Mouse (Mus musculus): Measurements from ENCODE around the gene Erbin. TPM values are rescaled to one million over a fixed set of nuclear protein-coding genes. Genes with fewer than 3 reads are reported as not detected.
A peak's percentile ranks its signal among the peaks of the same experiment; 100 is the strongest.

Gene Erbin
- total RNA-seq, 2 experiments from 2014 or later, result 82.6 to 85.9 TPM

DNA sequence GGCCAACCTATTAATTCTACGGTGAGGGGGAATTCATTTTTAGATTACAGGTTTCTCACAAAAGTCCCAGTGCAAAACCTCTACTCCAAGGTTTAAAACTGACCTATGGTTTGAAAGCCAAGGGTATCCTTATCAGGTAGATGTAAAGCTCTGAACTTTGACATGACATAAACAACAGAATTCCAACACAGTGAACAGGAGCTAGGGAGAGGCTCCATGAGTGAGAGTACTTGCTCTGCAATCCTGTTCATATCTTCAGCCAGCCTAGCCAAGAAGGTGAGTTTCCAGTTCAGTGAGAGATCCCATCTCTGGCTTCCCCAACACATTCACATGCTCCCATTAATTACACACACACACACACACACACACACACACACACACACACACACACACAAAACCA is 9.7 kb downstream of the Erbin start:
- DNase-seq, result no peak

DNA sequence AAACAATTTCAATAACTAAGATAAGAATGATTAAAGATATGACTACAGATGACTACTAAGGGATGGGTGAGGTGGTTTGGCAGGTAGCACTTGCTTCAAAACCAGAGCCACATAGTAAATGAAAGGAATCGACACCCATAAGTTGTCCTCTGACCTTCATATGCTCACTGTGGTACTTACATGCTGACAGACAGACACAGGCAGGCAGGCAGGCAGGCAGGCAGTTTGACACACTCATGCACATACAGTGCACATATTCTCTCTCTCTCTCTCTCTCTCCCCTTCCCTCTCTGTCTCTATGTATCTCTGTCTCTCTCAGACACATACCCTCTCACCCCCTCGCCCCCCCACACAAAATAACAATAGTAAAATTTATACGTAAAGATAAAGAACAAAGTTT is 10.4 kb downstream of the Erbin start:
- no peak for DNase-seq

DNA sequence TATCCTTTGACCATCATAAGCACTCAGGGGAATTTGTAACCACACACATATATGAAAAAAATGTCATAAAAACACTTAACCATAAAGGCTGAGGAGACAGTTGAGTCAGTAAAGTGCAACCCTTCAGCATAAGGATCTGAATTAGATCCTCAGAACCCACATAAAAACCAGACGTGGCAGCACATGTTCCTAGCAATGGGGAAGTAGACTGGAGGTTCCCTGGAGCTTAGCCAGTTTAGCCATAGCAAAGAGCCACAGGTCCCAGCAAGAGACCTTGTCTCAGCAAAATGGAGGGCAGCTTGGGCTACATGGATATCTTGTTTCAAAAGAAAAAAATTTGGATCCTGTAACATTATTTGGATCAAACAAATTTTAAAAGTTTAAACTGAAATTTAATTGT is 20.3 kb downstream of the Erbin start:
- no peak for DNase-seq

DNA sequence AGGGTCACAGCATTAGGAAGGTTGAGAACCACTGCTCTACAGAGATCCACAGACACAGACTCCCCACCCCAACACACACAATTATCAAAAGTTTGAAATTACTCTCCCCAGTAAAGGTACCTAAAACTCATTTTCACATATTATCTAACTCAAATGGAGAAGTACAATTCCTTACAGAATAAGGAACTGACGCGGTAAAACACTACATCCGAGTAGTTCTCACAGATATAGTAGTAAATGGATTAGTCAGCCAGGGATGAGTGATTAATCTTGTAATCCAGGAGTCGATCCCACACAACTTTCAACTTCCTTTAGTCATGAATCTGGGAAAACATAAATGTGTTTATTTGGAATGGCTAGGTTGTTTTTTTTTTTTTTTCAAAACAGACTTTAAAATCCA is 22.7 kb downstream of the Erbin start:
- DNase-seq, result no peak

DNA sequence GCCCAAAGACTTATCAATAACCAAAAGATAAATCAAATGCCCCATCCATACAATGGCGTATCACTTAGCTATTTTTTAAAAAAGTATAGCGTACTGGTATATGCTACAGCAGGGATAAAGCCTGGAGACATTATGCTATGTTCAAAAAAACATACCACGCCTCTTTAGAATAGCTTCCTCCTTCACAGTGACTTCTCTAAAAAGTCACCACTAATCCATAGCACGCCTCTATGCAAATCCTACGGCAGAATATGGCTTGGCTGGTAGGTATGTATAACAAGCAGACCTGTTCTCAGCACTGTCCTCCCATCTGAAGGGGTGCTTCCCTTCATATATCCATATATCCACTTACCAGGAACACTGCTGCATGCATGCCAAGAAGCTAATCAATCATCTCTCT is 27.2 kb downstream of the Erbin start:
- DNase-seq, result no peak

DNA sequence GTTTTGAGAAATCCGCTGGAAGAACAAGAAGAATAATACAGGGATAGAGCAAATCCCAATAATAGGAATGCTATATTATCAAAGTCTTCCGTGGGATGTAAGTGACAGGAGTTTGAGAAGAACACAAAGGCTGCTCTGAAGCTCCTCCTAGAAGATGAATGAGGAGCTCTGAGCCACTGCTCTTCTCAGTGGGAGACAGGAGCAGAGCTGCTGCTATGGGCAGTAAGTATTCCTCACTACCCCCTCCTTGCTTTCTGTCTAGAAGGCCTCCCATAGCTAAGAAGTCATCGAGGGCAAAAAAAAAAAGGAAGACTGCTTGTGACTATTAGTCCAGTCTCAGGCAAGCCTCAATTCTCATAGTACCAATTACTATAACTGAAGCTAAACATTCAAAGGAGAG is 30.3 kb downstream of the Erbin start:
- DNase-seq, result no peak

DNA sequence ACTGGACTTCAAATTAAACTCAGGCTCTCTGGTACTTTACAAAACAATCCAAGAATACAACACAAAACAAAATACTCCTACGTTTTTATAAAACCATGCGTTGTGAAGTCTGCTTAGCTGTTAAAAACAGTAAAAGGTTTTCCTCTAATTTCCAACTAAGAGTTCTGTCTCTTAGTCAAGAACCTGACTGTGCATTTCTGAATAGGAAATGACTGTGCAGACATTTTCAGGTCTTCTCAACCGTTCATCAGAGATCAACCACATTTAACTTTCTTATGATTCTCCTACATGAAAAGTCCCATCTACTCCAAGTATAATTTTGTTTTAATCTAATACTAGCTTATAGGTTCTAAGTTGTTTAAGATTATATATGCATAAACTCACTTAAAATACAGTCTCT is 33.8 kb downstream of the Erbin start:
- DNase-seq, result no peak

DNA sequence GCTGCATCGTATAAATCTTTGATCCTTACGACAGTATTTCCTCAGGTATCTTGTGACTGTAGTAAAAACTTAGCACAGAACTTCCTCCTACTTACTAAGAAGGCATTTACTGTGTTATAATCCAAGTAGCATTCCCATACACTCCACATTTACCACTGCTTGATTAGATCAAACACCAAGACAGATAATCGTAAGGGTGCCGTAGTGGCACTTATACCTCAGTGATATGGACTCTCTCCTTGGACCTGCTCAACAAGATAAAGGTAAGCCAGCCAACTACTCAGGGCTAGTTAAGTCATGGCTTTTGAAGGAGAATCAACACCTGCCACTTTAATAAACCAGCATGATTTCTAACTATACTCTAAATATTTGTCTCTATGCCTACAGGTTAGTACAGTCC is 39.1 kb downstream of the Erbin start:
- no peak for DNase-seq

DNA sequence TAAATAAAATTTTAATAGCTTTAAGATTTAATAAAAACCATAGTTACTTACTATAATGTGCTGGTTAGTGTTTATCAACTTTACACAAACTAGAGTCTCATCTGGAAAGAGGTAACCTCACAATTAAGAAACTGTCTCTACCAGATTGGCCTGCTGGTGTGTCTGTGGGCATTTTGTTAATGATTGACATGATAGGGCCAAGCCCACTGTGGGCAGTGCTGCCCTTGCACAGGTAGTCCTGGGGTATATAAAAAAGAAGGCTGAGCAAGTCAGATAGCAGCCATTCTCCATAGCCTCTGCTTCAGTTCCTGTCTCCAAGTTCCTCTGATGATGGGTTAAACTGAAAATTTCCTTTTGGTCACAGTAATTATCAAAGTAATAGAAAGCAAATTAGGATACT is 43.6 kb downstream of the Erbin start:
- DNase-seq, result no peak

DNA sequence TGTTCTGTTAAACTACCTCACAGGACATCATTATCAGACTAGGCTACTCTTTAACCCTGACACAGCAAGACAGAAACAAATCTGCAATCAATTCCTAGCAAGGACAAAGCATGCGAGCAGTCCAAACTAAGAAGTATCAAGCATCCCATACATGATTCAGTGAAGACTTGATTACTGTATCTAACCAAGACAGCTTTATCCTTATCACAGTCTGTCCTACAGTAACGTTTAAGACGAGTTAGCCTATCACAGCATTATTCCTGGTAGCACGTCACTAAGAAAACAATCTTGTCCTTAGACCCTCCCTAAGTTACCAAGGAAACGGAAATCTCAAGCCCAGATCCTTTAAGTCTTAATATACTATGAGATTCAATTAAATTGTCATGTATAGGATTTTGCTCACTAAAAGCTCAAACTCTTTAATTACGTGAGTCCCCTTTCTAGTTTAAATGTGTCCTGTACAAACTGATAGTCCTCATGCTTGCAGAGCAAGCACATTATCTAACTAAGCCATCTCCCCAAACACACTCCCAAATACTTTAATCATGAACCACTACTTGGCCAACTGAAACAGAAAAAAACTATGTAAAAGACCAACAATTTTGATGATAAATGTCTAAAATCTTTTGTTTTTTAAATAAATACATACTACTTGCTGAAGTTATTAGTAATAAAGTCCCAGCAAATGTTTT is 44.3 kb downstream of the Erbin start:
- DNase-seq, result no peak

DNA sequence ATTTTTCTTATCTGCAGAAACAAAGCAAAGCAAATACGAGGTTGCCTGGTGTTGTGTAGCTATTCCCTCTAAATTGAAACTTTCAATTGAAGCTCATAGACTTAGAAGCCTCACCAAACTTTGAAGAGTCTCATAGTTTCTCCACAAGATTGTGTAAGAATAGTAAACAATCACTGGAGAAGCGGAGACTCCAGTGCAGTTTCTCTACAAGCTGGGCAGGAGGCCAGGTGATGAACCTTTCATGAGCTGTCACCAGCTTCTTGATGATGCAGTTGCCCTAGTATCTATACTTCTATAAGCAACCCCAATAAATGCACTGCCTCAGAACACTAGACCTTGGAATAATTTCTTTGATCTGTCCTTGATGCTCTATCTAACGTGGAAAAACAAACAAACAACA is 49.5 kb downstream of the Erbin start:
- peak; percentile 14 for DNase-seq

DNA sequence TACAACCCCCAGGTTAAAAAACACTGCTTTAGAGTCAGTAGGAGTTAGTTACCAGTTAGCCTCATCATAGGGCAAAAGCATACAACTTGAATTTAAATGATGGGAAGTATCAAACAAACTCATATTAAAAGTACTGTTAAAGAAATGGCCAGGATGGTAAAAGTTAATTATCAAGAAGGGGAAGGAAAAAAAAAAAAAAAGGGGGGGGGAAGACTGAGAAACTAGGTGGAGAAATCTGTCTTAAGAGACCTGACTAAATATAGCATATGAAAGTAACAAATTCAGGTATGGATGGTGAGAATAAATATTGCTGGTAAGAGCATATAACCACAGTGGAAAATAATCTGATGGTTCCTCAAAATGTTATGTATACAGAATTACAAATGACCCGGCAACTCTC is 50.2 kb downstream of the Erbin start:
- no peak for DNase-seq

DNA sequence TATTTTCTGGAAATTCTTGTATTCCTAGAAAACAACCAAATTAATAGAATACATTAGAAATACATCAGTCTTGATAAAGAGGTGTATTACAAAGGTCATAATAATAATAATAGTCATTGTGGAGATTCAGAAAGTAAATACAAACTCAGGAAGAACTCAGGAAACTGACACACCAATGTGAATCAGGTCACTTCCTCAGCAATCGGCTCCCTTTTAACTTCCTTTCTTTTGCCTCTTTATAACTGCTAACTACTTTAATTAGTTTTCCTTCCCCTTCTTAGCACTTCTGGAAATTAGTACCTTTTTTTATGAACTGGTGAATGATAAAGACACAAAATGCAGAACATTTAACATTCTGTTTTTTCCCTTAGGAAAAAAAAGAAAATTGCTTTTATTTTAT is 51.4 kb downstream of the Erbin start:
- DNase-seq, result no peak

DNA sequence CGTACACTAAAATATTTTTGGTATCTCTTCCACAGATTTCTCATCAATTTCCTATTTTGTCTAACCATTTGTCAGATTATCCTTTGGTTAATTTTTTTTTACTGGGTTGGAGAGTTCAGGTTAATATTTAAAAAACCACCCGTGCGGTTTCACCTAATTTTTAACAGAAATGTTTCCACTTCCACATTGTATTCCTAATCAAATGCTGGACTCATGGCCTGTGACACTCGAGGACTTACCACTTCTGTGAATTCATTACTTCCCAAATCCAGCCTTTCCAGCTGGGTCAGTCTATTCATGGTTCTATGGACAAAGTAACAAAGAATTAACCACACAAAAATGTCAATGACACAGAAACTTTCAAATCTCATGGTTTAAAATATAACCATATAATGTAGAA is 58.3 kb downstream of the Erbin start:
- DNase-seq, result no peak

DNA sequence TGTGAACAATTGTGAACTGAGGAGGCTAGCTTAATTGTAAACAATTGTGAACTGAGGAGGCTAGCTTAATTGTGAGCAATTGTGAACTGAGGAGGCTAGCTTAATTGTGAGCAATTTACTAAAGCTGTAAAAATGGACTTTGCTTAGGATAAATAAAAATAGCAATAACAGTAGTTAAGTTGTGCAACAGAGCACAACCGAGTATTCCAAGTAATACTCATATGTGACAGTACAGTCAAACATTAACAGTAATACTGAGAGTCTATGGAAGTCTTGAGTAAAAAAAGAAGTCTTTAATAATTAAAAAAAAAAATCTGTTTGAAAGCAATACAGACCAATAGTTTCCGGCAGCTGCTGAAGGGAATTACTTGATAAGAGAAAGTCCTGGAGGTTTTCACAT is 61.3 kb downstream of the Erbin start:
- DNase-seq, result no peak

DNA sequence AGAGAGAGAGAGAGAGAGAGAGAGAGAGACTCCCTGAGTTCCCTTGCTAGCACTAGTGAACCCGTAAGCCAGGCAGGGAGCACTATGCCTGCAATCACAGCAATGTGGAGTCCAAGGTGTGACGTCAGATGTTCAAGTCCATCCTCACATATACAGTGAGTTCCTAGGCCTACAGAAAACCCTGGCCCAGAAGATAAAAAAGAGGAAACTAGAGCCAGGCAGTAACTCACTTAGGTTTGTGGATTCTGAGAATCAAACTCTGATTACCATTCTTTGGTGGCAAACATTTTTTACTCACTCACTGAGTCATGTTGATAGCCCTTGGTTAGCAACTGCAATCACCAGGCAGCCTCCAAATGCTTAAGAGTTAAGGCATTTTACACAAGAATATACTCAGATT is 72.7 kb downstream of the Erbin start:
- no peak for DNase-seq

DNA sequence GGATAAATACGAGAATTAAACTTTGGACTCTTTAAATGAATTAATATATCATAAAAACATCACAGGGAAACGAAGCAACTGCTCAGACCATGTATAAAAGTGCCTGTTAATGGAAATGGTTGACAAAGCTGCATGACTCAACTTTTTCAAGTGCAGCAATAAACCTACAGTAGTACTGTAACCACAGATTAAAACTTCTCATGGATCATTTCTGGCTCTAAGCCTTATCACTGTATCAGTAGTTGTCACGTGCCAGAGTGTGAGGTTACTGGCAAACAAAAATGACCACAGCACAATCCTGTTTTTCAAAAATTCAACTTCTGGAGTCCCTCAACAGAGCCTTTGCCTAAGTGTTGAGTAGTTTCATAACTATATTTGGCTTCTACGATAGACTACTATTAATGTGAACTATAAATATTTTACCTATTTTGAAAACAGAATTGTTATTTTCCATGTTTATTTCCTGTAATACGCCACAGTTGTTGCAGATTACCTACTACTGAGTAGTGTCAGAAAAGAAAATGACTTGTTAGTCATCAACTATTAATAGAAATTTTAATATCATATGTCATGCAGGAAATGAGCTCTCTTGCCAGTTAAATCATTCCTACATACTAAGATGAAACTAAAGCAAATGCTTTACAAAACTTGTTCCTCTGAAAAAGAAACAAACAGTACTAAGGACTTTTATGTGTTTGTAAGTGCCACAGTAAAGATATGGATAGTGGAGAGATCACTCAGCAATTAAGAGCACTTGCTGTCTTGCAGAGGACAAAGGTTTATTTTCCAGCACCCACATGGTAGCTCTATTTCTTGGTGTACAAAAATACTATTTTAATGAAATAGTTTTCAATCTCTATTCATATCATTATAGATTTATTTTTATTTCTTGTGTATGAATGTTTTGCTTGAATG is 78.8 kb downstream of the Erbin start:
- no peak for DNase-seq

DNA sequence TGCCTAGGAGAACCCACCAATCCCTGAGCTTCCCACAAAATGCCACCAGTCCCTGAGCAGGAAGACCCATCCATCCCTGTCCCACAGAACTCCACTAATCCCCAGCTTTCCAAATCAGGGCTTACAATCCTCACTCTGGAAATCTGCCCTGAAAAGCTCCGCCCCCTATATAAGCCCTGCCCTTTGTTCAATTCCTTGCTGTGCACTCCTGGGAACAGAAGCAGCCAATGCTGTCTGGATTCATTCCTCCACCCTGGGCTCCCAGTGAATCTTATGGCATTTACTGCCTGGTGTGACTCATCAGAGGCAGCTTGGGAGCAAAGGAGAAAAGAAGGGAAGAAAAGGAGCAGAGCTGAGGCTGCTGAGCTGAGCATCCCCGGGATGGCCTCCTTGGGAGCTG is 81.7 kb downstream of the Erbin start:
- DNase-seq, result peak; percentile 14

DNA sequence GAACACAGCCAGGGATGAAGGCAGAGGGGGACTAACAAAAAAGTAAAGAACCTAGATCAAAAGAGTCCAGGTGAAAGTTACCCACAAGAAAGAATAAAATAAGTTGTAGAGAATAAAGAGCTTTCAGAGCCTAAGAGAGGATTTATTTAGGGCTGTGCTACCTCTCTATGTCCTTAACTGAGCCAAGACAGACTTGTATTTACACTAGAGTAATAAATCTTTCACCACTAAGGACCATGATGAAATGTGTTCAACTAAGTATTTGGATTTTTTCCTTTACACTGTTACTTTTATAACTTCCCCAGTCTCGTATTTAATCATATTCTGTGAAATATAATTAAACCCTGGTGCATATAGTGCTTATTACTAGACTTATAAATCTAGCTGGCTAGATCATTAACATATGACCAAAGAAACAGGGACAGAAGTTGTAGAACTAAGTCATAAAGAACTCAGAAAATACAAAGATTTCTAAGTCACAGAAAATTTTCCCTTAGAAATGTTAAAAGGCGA is 90.6 kb downstream of the Erbin start:
- DNase-seq, result no peak

DNA sequence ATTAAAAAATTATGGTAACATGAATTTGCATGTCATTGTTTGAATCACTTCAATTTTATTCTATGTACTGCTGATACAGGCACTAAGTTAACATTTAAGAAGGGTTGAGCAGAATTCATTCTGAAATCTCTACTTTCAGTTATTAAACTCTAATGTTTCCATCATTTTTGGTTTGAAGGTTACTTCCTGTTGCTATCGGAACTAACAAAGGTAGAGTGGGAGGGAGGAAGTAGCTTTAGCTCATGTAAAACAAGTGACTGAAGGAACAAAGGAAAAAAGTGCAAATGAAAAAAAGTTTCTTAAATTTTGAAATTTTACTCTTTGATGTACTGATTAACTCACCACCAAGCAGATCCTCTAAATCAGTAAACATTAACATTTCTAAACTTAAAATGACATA is 98.0 kb downstream of the Erbin start:
- DNase-seq, result no peak

DNA sequence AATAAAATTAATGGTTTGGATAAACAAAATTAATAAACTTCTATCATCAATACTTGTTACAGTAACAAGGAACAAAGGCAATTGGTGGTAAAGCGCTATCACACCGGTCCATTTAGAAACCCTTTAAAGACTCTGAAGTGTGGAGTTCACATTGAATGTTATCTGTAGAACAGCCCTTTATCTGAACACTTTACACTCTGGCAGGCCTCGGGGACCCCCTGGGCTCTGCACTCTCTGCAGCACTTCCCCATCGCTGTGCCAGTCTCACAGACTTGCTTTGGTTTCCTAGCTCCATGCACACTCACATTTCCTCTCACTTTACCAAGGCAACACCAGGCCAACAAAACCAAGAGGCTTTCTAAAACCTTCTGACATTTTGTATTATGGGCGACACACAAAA is 100.9 kb downstream of the Erbin start:
- DNase-seq, result no peak

DNA sequence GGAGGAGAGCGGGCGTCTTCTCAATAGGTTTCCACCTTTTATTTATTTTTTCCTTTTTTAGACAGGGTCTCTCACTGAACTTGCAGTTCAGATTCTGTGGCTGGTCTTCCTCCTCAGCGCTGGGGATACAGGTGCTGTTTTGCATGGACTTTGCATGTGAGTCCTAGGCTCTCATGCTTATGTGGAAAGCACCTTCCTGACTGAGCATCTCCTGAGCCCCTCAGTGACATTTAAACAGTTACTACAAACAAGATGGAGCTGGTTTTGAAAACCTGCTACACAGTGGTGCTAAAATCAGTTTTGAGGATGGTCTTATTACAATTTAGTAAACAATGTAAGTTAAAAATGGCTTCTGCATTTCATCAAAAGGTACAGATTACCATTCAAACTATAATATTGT is 102.4 kb downstream of the Erbin start:
- DNase-seq, result no peak

DNA sequence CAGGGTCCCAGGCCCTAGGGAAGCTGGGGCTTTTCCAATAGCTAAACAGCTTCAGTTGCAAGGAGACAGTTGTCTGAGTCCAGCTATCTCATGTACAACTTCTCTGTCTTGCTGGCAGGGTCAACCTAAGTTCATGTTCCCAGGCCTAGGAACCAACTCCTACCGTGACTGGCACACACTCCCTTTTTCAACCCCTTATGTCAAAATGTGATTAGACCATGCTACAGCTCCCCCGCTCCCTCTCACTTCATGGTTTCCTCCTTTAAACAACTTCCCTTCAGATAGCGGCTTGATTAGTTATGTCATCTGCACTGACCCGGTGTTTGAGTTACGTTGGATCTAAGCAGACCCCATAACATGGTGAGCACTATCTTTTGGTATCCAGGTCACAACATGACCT is 112.8 kb downstream of the Erbin start:
- DNase-seq, result no peak

Measured in heart, postnatal 4 days (tissue).